Mouse (Mus musculus) large intestine, adult 2 months (tissue): Measurements from ENCODE around the gene Zfyve19. TPM values are rescaled to one million over a fixed set of nuclear protein-coding genes. Genes with fewer than 3 reads are reported as not detected.
A peak's percentile ranks its signal among the peaks of the same experiment; 100 is the strongest.

ENCODE experiments used
- DNase-seq: peaks from one replicate; pipeline ENCODE4 v3.0.0-alpha.2; 2012; ENCODE audit warnings: low read depth, low spot score
- WGBS: fragments of 180-500 bp; shearing (Covaris S2); methylation state at CpG from one replicate; pipeline ENCODE4 v1.1.7; 2018; 5-methylcytosine and 5-hydroxymethylcytosine counted together
- polyA plus RNA-seq: library from polyadenylated mRNA; depleted of rRNA; stranded (reverse); fragments of >200 nt; gene quantifications from 2 replicates; pipeline ENCODE4 v1.2.3, GENCODE M21; 2012

Zfyve19 gene
- polyA plus RNA-seq, 1 experiment: 45.2 TPM

- WGBS: 51% methylated on average over 5 of the region's 5 CpGs
Measured at GRCm38 (mm10) chr2:119190969-119191368, 17.4 kb upstream of the Zfyve19 start.

GRCm38 (mm10) chr2:119194140-119194539 is 14.3 kb upstream of the Zfyve19 start:
- 82% methylated on average over 5 of the region's 5 CpGs for WGBS
- DNase-seq: no peak

More at GRCm38 (mm10) chr2:119190969-119191368, 17.4 kb upstream of the Zfyve19 start:
- DNase-seq: no peak

GRCm38 (mm10) chr2:119196316-119197108 is 11.9 kb upstream of the Zfyve19 start:
- 78% methylated on average over 4 of the region's 4 CpGs for WGBS
- DNase-seq: no peak

GRCm38 (mm10) chr2:119197493-119197892 is 10.9 kb upstream of the Zfyve19 start:
- no peak for DNase-seq
- WGBS: 41% methylated on average over 1 of the region's 1 CpGs

- DNase-seq: no peak
- 71% methylated on average over 1 of the region's 1 CpGs for WGBS
Measured at GRCm38 (mm10) chr2:119198049-119198448, 10.4 kb upstream of the Zfyve19 start.

GRCm38 (mm10) chr2:119198934-119199333 is 9.5 kb upstream of the Zfyve19 start:
- 68% methylated on average over 3 of the region's 3 CpGs for WGBS
- DNase-seq: no peak

- peak; percentile 27 for DNase-seq
- 20% methylated on average over 5 of the region's 5 CpGs for WGBS
Measured at GRCm38 (mm10) chr2:119202914-119203453, 5.4 kb upstream of the Zfyve19 start.

- DNase-seq: peak; percentile 13
- WGBS: 39% methylated on average over 4 of the region's 4 CpGs
Measured at GRCm38 (mm10) chr2:119203871-119204460, 4.5 kb upstream of the Zfyve19 start.

- WGBS: 7% methylated on average over 6 of the region's 6 CpGs
- no peak for DNase-seq
Measured at GRCm38 (mm10) chr2:119207961-119208343, 465 bp upstream of the Zfyve19 start.

GRCm38 (mm10) chr2:119209176-119209507 is 725 bp downstream of the Zfyve19 start:
- no peak for DNase-seq
- under 1% methylated on average over 13 of the region's 13 CpGs for WGBS

GRCm38 (mm10) chr2:119229775-119230704 is 21.6 kb downstream of the Zfyve19 start, which contains the start of gene Ppp1r14d:
Gene Ppp1r14d, minus strand, starts transcription at chr2:119229906.
- DNase-seq: no peak
- 28% methylated on average over 6 of the region's 6 CpGs for WGBS

GRCm38 (mm10) chr2:119236682-119237209 is 28.3 kb downstream of the Zfyve19 start:
- no peak for DNase-seq
- WGBS: 9% methylated on average over 25 of the region's 25 CpGs

- DNase-seq: no peak
- WGBS: under 1% methylated on average over 73 of the region's 73 CpGs
Measured at GRCm38 (mm10) chr2:119237210-119237870, 28.9 kb downstream of the Zfyve19 start, which contains the start of gene Spint1. Gene Spint1, plus strand, starts transcription at chr2:119237362.

- no peak for DNase-seq
- 2% methylated on average over 31 of the region's 31 CpGs for WGBS
Measured at GRCm38 (mm10) chr2:119237871-119238220, 29.4 kb downstream of the Zfyve19 start.

- 23% methylated on average over 2 of the region's 2 CpGs for WGBS
- no peak for DNase-seq
Measured at GRCm38 (mm10) chr2:119238671-119239070, 30.3 kb downstream of the Zfyve19 start.

- DNase-seq: no peak
- 25% methylated on average over 4 of the region's 4 CpGs for WGBS
Measured at GRCm38 (mm10) chr2:119240075-119240818, 31.8 kb downstream of the Zfyve19 start.

GRCm38 (mm10) chr2:119240819-119241186 is 32.4 kb downstream of the Zfyve19 start:
- 62% methylated on average over 4 of the region's 4 CpGs for WGBS
- DNase-seq: no peak

- 18% methylated on average over 9 of the region's 9 CpGs for WGBS
- no peak for DNase-seq
Measured at GRCm38 (mm10) chr2:119242548-119242947, 34.1 kb downstream of the Zfyve19 start.
